Mouse (Mus musculus): ENCODE results near the gene Elk3.

Gene Elk3

DNA sequence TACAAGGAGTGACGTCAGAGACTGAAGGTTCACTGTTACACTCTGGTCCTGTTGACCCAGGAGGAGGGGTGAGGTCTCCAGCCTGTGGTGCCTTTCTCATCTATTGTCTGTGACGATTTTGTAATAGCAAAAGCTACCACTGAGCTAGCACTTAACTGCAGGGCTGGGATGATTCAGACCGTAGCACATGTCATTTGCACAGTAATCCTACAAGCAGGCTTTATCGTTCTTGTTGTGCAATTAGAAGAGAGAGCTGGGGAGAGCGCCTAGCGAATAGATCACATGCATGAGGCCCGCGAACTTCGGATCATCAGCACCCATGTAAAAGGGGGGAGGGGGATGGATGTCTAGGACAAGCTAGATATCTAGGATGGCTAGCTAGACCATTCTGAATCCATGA, 45.1 kb downstream of the Elk3 start:
- DNase-seq, result no peak

DNA sequence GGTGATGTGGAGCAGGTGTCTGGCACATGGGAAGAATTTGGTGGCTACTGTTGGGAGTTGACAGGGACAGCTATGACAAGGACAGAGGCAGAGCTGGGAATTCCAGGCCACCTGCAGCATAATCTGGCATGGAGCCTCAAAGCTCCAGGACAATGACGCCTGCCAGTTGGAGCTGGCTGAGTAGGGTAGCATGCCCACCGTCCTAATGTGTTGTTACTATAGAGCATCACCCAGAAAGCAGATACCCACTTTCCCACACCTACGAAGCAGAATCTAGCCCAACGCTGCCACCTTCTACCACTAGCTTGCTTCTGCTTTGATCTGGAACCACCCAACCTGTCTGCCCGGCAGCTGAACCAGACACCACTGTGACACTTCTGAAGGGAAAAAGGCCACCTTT, 46.9 kb downstream of the Elk3 start:
- DNase-seq, result no peak

DNA sequence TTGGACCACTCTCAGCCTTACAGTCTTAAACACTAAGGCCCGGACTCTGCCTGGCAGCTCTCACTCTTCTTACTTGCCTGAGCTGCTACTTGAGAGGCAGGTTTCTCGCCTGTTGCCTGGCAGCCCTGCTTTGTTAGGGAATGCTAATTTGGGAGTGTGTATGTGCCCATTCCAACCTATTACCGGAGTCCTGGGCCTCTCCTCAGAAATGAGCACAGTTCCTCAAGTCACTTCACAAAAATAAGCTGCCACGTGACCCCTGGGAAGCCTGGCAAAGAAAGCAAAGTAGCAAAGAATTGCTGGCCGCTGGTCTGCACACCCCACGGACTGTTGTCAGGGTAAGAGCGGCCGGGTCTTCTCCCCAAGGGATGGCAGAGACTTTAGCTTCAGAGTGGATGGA, 47.5 kb downstream of the Elk3 start:
- DNase-seq, result no peak

DNA sequence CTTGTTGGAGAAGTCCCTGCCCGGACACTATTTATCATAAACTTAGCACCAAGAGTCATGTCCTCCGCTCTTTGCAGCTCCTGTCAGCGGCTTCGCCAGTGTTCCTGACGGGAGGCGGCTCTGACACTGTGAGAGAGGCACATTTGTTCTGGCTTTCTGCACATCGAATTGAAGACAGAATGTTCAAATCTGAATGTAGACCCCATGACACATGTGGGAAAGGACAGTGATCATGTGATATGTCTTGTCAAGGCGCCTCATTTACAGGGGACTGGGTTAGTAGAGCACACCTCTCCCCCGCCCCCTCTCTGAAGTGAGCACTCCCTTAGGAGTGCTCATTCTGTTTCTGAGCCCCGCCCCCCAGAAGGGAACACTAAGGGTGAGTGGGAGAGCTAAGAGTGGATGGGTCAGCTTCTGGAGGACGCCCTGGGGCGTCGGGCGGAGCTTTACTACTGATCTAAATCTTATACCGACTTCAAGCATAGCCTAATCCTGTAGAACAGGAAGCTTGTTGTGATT, 48.9 kb downstream of the Elk3 start:
- DNase-seq, result no peak

DNA sequence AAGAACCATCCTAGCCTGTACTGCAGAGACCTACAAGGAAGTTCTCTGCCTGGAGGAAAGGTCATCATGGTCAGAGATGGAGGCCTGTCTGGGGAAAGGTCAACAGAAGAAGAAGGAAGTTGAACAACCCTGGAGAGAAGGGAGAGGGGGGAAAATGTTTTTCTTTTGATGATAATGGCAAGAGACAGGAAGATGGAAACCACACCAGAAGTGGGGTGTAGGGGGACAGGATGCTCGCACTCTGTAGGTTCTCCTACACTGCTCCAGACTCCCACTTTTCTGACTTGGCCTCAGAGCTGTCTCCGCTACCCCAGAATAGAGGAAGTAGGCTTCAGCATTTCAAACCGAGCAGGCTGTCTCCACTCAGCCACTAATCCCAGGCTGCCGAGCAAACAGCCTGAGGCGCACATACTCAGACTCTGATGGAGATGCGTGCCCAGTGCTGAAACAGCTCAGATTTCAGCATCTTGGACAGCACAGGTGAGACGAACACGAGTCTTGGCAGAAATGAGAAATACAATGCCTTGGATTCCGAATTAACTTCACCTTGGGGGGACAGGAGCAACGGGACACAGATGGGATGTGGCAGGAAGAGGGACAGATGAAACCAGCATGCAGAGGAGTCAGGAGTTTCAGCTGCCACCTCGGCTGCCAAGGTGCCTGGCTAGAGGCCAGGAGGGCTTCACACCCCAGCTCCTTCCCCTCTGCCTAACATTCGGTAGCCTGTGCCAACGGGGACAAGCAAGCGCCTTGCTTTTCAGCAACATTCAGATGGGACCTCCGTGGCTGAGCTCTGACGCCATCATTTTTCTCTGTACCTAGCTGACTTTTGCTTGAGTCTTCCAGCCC, 49.6 kb downstream of the Elk3 start:
- peak; percentile 21 to 24 for DNase-seq

DNA sequence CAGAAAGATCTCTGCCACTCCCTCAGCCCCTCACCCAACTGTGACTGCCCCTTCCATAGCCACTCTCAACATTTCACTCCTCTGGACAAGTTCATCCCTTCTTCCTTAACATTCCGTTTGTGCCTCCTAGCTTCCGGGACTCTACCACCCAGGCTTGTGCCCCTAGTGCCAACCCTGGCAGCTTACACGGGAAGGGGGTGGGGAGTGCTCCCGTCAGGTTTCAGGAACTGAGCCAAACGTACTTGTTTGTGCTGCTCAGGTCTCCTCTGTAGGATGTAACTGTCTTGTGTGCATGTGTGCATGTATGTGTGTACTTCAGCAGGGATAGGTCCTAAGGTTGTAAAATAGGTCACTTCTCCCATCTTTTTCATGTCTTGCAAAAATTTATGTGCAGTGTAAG, 51.1 kb downstream of the Elk3 start:
- DNase-seq, result no peak

DNA sequence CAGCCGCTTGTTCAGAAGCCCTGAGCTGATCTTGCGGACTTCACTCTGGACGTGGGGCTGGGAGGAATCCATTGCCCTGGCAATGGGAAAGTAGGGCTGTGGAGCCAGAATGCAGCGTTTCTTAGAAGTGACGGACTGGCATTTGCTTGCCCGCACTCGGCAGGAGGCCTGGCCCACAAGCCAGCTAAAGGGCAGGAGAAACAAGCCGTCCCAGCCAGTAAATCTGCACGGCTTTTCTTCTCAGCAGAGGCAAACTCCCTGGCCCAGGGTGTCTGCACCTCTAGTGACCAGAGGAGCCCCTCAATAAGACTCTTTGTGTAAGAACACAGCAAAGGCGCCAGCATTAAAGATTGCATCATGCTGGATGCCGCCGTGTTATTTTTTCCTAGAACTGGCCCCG, 55.6 kb downstream of the Elk3 start:
- DNase-seq, result no peak

DNA sequence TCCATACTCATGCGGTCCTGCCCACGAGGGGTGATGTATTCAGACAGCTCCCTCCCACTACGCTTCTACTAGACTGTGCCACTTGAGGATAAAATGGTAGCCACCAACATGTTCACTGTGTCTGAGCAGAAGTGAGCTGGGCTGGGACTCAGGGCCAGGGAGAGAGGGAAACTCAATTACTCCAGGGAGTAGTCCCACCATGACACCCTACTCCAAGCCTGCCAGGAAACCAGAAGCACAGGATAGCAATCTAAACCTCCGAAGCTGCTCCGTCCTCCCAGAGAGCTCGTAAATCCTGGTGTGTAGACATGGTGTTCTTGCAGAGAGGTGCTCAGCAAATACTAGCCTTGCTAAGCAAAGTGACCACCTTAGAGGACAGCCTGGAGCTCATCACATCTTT, 57.8 kb downstream of the Elk3 start:
- DNase-seq, result no peak

DNA sequence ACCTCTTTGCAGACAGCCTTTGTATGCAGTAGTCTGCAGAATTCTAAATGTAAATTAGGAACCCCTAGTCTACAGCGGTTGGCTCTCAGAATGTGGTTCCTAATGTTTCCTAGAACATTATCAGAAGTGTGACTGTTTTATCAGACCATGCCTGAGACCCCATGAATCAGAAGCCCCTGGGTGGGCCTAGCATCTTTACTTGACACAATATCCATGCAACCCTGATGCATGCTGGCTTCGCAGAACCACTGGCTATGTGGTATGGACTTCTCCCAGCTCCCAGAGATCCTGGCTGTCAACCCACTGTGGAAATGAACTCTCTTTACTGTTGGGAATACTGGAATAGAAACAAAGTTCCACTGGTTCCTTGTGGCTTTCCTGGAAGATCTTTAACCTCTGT, 58.3 kb downstream of the Elk3 start:
- no peak for DNase-seq

DNA sequence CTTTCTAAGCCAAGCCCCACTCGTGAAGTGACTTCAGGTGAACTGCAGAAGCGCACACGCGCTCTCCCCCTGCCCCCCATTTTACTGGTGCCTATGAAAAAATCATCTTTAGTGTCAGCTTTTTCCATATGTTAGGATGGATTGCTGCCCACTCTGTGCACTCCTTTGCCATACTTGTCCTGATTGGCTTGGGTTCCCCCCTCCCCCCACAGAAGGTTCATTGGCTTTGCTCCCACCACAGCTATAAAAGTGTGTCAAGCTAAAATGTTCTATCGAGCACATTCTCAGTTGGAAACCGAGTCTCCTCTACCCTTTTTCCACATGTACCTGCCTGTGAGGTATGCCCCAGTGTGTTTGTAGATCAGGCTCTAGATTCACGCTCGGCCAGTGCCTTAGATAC, 59.5 kb downstream of the Elk3 start:
- DNase-seq, result no peak

DNA sequence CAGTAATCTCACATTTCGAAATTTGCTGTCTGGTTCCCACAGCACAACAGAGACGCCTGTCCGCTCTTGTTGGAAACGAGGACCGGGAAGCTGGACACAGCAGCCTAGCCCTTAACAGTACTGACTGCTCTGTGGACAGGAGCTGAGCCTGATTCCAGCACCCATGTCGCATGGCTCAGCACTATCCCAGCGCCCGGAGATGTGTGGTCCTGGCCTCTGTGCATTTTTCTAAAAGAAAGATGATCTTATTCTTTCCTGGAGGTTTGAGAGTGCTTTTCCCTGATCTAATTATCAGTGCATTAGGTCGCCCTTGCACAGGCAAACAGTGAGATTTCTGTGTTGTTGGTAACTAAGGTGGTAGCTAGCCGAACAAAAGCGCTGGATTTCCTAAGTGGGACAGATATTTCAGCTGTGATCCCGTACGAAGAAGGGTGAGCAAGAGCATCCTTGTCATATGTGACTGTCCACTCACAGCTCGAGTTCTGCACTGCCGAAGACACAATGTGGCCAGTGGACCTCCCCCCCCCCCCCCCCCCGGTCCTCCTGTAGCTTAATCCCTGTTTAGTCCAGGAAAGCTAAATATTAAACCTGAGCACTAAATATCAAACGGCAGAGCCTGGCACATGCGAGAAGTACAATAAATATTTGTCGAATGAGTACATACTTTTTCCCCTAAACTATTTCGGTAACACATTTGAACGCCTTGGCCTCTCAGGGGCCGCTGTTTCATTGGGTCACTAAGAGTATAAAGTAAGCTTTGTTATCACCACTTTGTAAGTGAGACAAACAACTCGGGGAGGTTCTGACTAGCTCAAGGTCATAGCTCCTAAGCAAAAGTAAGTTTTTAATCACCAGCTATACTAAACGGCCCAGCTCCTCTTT, 60.3 kb downstream of the Elk3 start:
- no peak for DNase-seq

DNA sequence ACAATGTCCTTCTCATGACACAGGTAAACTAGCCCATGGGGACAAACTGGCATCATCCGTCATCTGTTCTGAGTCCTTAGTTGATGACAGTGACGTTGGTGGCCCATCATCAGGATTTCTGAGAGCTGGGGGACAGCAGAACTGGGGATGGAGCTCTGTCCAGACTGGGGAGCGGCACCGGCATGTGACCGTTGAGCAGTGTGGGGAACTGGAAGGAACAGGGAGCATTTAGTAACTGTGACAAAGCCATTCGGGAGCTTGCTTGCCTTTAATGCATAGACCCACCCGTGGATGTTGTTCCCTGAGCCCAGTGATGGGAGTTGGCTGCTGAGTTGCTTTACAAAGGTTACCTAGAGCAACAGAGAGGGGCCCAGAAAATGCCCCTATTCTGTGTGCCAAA, 61.0 kb downstream of the Elk3 start:
- no peak for DNase-seq

DNA sequence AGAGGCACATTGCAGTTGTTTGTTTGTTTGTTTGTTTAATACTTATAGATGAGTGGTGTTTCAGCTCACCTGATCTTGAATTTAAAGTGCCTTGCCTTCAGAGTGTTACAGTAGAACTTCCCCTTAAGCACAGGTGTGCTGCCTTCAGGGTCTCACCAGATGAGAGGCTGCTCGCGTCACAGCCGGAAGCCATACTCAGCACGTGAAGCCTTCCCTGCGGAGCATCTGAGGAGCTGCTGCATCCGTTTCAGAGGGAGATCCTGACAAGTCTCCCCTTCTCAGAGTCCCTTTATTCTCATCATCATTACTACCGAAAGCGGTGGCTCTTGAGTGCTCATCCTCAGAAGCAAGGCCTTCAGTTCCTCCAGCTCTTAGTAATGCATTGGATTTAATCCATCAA, 62.5 kb downstream of the Elk3 start:
- DNase-seq, result no peak

DNA sequence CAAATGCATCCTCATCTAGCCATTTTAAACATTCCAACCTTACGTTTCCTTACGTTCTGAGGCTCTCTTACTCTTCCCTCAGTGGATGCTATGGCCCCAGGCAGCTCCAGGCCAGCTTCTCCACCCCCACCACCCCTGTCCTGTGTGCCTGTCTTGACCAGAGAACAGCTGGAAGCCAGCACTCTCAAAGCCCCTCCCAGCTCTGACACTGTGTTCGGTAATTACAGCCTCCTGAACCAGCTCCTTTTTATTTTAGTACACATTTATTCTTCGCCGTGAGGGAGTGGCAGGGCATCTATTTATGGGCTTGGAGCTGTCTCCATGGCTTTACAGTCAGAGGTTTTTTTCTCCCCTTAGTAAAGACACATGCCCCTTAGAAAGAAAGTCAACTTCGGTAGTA, 63.0 kb downstream of the Elk3 start:
- DNase-seq, result no peak

DNA sequence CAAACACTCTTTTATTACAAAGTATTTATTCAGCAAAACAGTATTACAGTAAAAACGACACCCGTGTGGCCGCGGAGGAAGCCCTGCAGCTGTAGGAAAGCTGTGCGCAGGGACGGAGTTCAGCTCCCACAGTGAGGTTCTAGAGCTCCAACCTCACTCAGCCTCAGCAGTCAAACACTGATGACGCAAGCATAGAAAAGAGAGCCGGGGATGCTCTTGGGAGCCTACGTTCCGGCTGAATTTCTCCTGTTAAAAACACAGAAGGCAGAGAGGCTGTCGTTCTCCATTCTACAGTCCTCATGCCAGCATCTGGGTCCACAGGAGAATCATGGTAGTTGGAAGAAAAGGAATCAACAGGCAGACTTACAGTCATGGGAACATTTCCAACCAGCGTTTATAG, 63.5 kb downstream of the Elk3 start:
- DNase-seq, result no peak

DNA sequence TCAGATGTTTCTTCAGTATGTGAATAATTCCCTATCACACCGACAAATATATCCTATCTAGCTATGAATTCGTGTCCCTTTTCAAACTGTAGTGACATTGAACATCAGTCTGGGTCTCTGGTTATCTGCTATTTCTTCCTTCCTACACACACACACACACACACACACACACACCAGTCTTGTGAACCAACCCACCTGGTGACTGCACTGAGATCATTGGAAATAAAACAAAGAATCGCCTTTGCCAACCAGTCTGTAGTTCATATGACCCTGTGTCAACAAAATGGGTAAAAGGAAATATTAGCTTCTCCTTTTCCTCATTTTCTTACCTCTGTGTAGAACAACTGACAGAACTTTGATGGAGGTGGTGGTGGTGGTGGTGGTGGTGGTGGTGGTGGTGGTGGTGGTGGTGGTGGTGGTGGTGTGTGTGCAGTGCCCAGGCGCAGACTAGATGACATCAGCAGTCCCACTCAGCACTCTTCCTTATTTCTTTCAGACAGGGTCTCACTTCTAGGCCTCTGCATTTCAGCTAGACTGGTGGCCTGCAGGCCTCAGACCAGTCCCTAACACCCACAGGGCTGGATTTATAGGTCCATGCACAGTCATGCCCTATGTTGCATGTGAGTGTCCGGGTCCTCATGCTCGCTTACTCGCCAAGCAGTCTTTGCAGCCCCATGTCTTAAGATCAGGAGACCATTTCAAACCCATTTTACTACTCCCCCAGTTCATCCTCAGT, 64.6 kb downstream of the Elk3 start:
- no peak for DNase-seq

DNA sequence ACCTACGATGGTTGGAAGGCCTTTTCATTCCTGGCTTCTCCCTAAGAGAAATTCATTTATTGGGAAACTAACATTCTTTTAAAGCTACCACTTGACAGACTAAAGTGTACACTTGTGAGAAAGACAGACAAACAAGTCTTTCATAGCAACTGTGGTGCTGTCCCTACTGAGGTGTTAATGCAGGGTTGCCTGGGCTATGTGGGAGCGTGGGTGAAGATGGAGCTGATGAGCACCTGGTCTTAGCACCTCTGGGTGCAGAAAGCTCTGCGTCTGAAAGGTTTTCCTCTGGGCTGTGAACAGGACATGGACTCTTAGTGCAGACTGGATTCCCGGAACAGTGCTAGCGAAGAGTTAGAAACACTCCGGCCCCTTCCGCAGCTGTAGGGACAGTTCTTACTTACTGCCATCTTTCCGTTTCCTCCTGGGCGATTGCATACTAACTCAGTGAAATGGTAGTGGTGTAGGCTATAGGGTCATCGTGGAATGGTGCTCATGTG, 66.7 kb downstream of the Elk3 start:
- DNase-seq, result no peak

DNA sequence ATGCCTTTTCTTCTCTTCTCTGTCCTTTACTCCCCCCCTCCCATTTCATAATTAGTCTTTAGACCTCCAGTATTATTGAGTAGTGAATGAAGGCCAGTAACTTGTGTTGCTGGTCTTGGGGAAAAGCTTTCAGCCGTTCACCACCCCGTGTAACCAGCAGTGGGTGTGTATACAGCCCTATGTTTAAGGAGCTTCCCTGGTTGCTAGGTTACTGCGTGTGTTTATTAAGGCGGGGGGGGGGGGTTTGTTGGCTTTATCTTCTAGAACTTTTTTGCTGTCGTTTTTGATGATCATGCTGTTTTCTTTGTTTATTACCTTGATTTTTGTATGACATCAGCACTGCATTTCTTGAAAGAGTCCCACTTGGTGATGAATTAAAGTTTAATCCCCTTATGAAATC, 68.1 kb downstream of the Elk3 start:
- DNase-seq, result no peak

DNA sequence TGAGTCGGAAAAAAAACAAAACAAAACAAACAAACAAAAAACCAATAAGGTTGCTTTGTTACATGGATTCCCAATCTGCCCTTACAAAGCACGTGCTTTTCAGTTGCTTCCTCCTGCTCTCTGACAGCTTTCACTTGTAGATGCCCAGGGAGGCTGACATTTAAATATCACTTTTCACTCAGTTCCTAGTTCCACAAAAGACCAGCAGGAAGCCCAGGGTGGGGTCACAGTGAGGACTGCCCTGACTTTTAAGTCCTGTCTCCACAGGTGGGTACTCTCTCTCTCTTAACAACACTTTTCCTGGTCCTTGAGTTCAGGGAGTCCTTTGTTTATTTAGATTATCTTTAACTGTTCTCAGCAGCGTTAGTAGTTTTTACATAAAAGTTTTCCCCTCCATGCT, 68.7 kb downstream of the Elk3 start:
- no peak for DNase-seq

DNA sequence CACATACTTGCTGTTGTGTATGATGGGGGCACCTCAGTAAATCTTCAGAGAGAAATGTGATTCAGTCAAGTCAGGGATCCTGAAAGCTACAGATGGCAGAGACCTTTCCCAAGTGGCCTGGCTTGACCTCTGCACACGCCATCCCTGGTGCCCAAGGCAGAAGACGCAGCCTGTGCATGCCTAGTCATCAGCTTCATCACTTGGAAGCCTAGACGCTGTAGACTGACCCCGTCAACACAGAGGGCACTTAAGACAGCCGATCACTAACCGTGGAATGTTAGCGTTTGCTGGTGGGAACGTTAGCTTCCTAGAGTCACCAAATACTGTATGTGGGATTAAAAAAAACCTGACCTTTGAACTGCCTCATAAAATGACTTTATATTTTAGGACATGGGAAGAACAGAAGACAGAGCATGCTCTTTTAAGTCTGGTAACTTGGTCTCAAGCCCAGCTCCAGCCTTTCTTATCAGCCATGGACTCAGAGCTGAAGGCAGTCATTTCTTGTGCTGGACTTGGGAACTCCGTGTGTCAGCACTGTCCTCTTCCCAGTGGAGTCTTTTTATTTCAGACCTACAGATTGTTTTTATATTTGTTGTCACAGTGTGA, 71.6 kb downstream of the Elk3 start:
- no peak for DNase-seq

DNA sequence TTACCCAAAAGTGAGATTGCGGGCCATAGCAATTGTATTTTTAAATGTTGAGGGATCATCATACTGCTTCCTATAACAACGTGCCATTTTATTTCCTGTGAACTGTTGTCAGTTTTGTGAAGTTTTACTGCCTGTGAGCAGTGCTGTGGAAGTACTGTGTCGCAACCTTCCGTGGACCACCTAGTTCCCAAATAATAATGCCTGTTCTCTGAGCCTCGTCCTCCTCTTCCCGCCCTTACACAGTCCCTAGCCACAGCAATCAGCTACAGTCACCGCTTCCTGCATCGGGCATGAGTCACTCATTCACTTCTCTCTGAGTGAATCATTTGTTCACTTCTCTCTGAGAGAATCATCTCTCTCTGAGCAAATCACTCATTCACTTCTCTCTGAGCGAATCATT, 76.2 kb downstream of the Elk3 start:
- DNase-seq, result no peak

DNA sequence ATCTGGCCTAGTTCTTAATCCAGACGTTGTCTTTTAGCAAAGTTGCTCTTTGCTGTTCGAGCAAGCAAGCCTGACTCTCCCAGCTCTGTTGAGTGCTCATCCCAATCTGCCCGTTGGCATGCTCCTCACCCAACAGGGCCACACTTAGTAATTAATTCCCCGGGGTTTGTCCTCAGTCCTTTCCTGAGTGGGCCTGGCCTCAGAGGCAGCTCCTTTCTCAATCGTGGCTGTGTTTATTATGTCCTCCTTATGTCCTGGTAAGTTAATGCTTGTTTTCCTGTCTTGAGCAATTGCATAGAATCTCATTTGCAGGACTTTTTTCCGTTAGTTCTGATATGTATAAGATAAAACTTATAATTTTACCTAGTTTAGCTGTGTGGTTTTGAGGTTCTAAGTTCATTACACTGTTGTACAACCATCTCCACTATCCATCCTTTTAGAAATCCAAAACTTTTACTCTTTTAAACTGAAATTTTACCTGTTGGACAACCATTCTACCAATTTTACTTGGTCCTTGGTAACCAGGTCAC, 77.2 kb downstream of the Elk3 start:
- DNase-seq, result no peak
